Mouse (Mus musculus): Measurements from ENCODE around the gene Tdgf1. TPM values are rescaled to one million over a fixed set of nuclear protein-coding genes. Genes with fewer than 3 reads are reported as not detected.

Tdgf1 gene
- polyA plus RNA-seq, 1 experiment from 2014 or later, result 0.69 TPM

Small RNA genes within 50 kb of the gene (microRNA-seq; reads per million reads assigned to microRNA genes)
- not detected for gene Gm24269

Other genes starting within 250 kb of the Tdgf1 start
- 16.3 and 125 TPM in 2 replicates for gene Myl3, start 204.3 kb downstream of the Tdgf1 start, polyA plus RNA-seq (2015; fragmentation: Nextera tagmentation; extraction: Ambion mirVana)
- 82.6 and 110 TPM in 2 replicates for gene Pth1r, start 199.0 kb downstream of the Tdgf1 start, polyA plus RNA-seq (2015; fragmentation: Nextera tagmentation; extraction: Ambion mirVana)
- gene Prss42, start 148.0 kb downstream of the Tdgf1 start, polyA plus RNA-seq (2015; fragmentation: Nextera tagmentation; extraction: Ambion mirVana), result not detected in 2 replicates
- not detected in 2 replicates for gene Prss44, start 132.2 kb downstream of the Tdgf1 start, polyA plus RNA-seq (2015; fragmentation: Nextera tagmentation; extraction: Ambion mirVana)
- gene Prss43, start 119.5 kb downstream of the Tdgf1 start, polyA plus RNA-seq (2015; fragmentation: Nextera tagmentation; extraction: Ambion mirVana), result not detected in 2 replicates
- gene Prss45, start 111.6 kb downstream of the Tdgf1 start, polyA plus RNA-seq (2015; fragmentation: Nextera tagmentation; extraction: Ambion mirVana), result not detected in 2 replicates
- not detected in 2 replicates for gene Prss46, start 101.7 kb downstream of the Tdgf1 start, polyA plus RNA-seq (2015; fragmentation: Nextera tagmentation; extraction: Ambion mirVana)
- gene Prss50, start 88.2 kb downstream of the Tdgf1 start, polyA plus RNA-seq (2015; fragmentation: Nextera tagmentation; extraction: Ambion mirVana), result 0.32 and 0.46 TPM in 2 replicates
- gene Als2cl, start 66.3 kb downstream of the Tdgf1 start, polyA plus RNA-seq (2015; fragmentation: Nextera tagmentation; extraction: Ambion mirVana), result 2.8 and 3.7 TPM in 2 replicates
- gene Tmie, start 66.0 kb downstream of the Tdgf1 start, polyA plus RNA-seq (2015; fragmentation: Nextera tagmentation; extraction: Ambion mirVana), result 0.93 and 1.1 TPM in 2 replicates
- gene Fam240a, start 29.3 kb downstream of the Tdgf1 start, polyA plus RNA-seq (2015; fragmentation: Nextera tagmentation; extraction: Ambion mirVana), result not detected in 2 replicates
- gene Lrrc2, start 5.4 kb upstream of the Tdgf1 start, polyA plus RNA-seq (2015; fragmentation: Nextera tagmentation; extraction: Ambion mirVana), result 0.32 and 0.57 TPM in 2 replicates
- gene Rtp3, start 44.4 kb upstream of the Tdgf1 start, polyA plus RNA-seq (2015; fragmentation: Nextera tagmentation; extraction: Ambion mirVana), result not detected in 2 replicates
- gene Ltf, start 73.1 kb upstream of the Tdgf1 start, polyA plus RNA-seq (2015; fragmentation: Nextera tagmentation; extraction: Ambion mirVana), result 2.0 and 5.3 TPM in 2 replicates
- 1.1 and 1.2 TPM in 2 replicates for gene Ccrl2, start 111.4 kb upstream of the Tdgf1 start, polyA plus RNA-seq (2015; fragmentation: Nextera tagmentation; extraction: Ambion mirVana)
- gene Lrrfip2, start 171.4 kb upstream of the Tdgf1 start, polyA plus RNA-seq (2015; fragmentation: Nextera tagmentation; extraction: Ambion mirVana), result 39.1 and 39.7 TPM in 2 replicates

All from limb, embryonic 15.5 days (tissue).